8 mouse cellular contexts compared by ENCODE assay signal in genomic region chr2:170220871-170221369, GRCm38 (mm10).
DNase-seq lines count a peak whose midpoint lies in the region; ATAC-seq and TF ChIP-seq lines count a peak whose summit lies in the region.

No protein-coding gene starts in this region.

- intact Hi-C loops in left cerebral cortex, adult 2 months (cut with DNase I), result loop anchor here (2.0 kb wide), 1 partner anchor 66 kb away; no protein-coding TSS in a partner anchor
- intact Hi-C loops in left cerebral cortex, postnatal 4 days (cut with DNase I), result no loop called here

- peak overlapping the region; percentile 26 for H3K4me3 ChIP-seq in left cerebral cortex, adult 2 months
- H3K4me3 ChIP-seq in cortical plate, adult 2 months (ENCODE audit: insufficient read depth, low read length), result peak overlapping the region; percentile 17
- H3K4me3 ChIP-seq in intestine, embryonic 14.5 days (ENCODE audit: low read depth, low read length), result peak overlapping the region; percentile 29
- peak overlapping the region; percentile 58 for H3K4me3 ChIP-seq in liver, embryonic 12.5 days
- H3K4me3 ChIP-seq in midbrain, postnatal 0 days (ENCODE audit: low read depth, low read length), result peak overlapping the region; percentile 25
- H3K4me3 ChIP-seq in thymus, adult 2 months (ENCODE audit: control insufficient read depth, insufficient read depth, low read length), result peak overlapping the region; percentile 57

- no peaks in the 10 kb centered on the region for H3K9me3 ChIP-seq in intestine, embryonic 14.5 days (ENCODE audit: control insufficient read depth, low read length)
- no peaks in the 10 kb centered on the region for H3K9me3 ChIP-seq in liver, embryonic 12.5 days (replicated peaks)
- no peaks in the 10 kb centered on the region for H3K9me3 ChIP-seq in midbrain, postnatal 0 days (ENCODE audit: low read length)

- H3K4me2 ChIP-seq in intestine, embryonic 14.5 days (ENCODE audit: low read length), result peak overlapping the region; percentile 69
- peak overlapping the region; percentile 82 for H3K4me2 ChIP-seq in liver, embryonic 12.5 days
- H3K4me2 ChIP-seq in midbrain, postnatal 0 days (ENCODE audit: low read depth, low read length, poor library complexity, severe bottlenecking), result peak overlapping the region; percentile 52

- H3K27ac ChIP-seq in left cerebral cortex, adult 2 months, result peak overlapping the region; percentile 18; the same call in 1 of the 2 replicates
- no peak overlapping the region for H3K27ac ChIP-seq in cortical plate, adult 2 months (ENCODE audit: insufficient read depth, low read length)
- H3K27ac ChIP-seq in intestine, embryonic 14.5 days (ENCODE audit: low read depth), result peak overlapping the region; percentile 54; the same call in 1 of the 2 replicates
- H3K27ac ChIP-seq in liver, embryonic 12.5 days, result peak overlapping the region; percentile 64
- H3K27ac ChIP-seq in midbrain, postnatal 0 days (ENCODE audit: low read depth, low read length), result peak overlapping the region; percentile 39
- H3K27ac ChIP-seq in thymus, adult 2 months (ENCODE audit: control insufficient read depth, insufficient read depth, low read length), result peak overlapping the region; percentile 74

- WGBS in intestine, embryonic 14.5 days, result 2% methylated on average over 20 of the region's 20 CpGs
- under 1% methylated on average over 20 of the region's 20 CpGs for WGBS in liver, embryonic 12.5 days (ENCODE audit: insufficient replicate concordance)
- WGBS in midbrain, postnatal 0 days, result under 1% methylated on average over 20 of the region's 20 CpGs
- 1% methylated on average over 20 of the region's 20 CpGs for WGBS in thymus, adult 2 months

- H3K9ac ChIP-seq in intestine, embryonic 14.5 days (ENCODE audit: low read length), result peak overlapping the region; percentile 39
- peak overlapping the region; percentile 68 for H3K9ac ChIP-seq in liver, embryonic 12.5 days
- H3K9ac ChIP-seq in midbrain, postnatal 0 days (replicated peaks; ENCODE audit: low read length, poor library complexity, severe bottlenecking), result 0 out of 2 replicates have a peak overlapping the region, but pooled peaks have one; percentile 14

- no peak for TF ChIP-seq CTCF in left cerebral cortex, adult 2 months (IDR thresholded peaks at IDR 0.05)
- TF ChIP-seq CTCF in cortical plate, adult 2 months (IDR thresholded peaks at IDR 0.05; ENCODE audit: extremely low read depth, insufficient read depth, low read length), result no peak
- TF ChIP-seq CTCF in midbrain, postnatal 0 days (IDR thresholded peaks at IDR 0.05), result no peak
- no peak for TF ChIP-seq CTCF in thymus, adult 2 months (IDR thresholded peaks at IDR 0.05; ENCODE audit: borderline replicate concordance, control insufficient read depth, extremely low read depth, insufficient read depth, low read length, poor library complexity)

- TF ChIP-seq POLR2A in cortical plate, adult 2 months (IDR thresholded peaks at IDR 0.05; ENCODE audit: extremely low read depth, insufficient read depth, low read length), result no peak
- peak; percentile 58; the same call in 1 of the 2 replicates for TF ChIP-seq POLR2A in thymus, adult 2 months (IDR thresholded peaks at IDR 0.05; ENCODE audit: control insufficient read depth, extremely low read depth, insufficient read depth, low read length, poor library complexity)

- H3K4me1 ChIP-seq in cortical plate, adult 2 months (ENCODE audit: control insufficient read depth, insufficient read depth, low read length), result peaks cover 12% of the 10 kb centered on the region
- peaks cover 45% of the 10 kb centered on the region for H3K4me1 ChIP-seq in intestine, embryonic 14.5 days (replicated peaks; ENCODE audit: control insufficient read depth, insufficient read depth, low read length)
- peaks cover 68% of the 10 kb centered on the region for H3K4me1 ChIP-seq in liver, embryonic 12.5 days
- H3K4me1 ChIP-seq in midbrain, postnatal 0 days (ENCODE audit: insufficient read depth, low read length), result peaks cover 6% of the 10 kb centered on the region; the same call in 1 of the 2 replicates
- H3K4me1 ChIP-seq in thymus, adult 2 months (replicated peaks; ENCODE audit: control insufficient read depth, insufficient read depth, low read length), result peaks cover 35% of the 10 kb centered on the region

- DNase-seq in left cerebral cortex, adult 2 months (ENCODE audit: extremely low spot score in 1 of 2, low spot score in 2 of 2), result peak in 1 of 2 experiments; percentile 32
- DNase-seq in left cerebral cortex, postnatal 4 days, result no peak
- DNase-seq in intestine, embryonic 14.5 days (ENCODE audit: low spot score), result peak; percentile 69
- DNase-seq in midbrain, postnatal 0 days (ENCODE audit: low spot score), result peak; percentile 66
- peak; percentile 60 for DNase-seq in thymus, adult 2 months

- ATAC-seq in granulocyte monocyte progenitor cell, adult 5-6 weeks (replicated peaks; ENCODE audit: poor library complexity, severe bottlenecking), result peak; percentile 61
- peak; percentile 40; the same call in 1 of the 2 replicates for ATAC-seq in intestine, embryonic 14.5 days (replicated peaks; ENCODE audit: low FRiP score, low TSS enrichment, low read depth)
- peak; percentile 27 for ATAC-seq in liver, embryonic 12.5 days
- no peak for ATAC-seq in midbrain, postnatal 0 days (ENCODE audit: low FRiP score)

- no peaks in the 10 kb centered on the region for H3K36me3 ChIP-seq in intestine, embryonic 14.5 days (ENCODE audit: control insufficient read depth, insufficient read depth, low read length)
- no peaks in the 10 kb centered on the region for H3K36me3 ChIP-seq in liver, embryonic 12.5 days
- no peaks in the 10 kb centered on the region for H3K36me3 ChIP-seq in midbrain, postnatal 0 days (ENCODE audit: insufficient read depth, low read length)
- no peaks in the 10 kb centered on the region for H3K36me3 ChIP-seq in thymus, adult 2 months (ENCODE audit: control insufficient read depth, insufficient read depth, low read length)

- H3K27me3 ChIP-seq in intestine, embryonic 14.5 days (replicated peaks; ENCODE audit: control insufficient read depth, insufficient read depth, low read length), result no peaks in the 10 kb centered on the region
- 0 out of 2 replicates have a peak, but pooled peaks cover 3% of the 10 kb centered on the region for H3K27me3 ChIP-seq in liver, embryonic 12.5 days (replicated peaks)
- no peaks in the 10 kb centered on the region for H3K27me3 ChIP-seq in midbrain, postnatal 0 days (ENCODE audit: insufficient read depth, low read length)
- H3K27me3 ChIP-seq in thymus, adult 2 months (ENCODE audit: control insufficient read depth, insufficient read depth, low read length), result no peaks in the 10 kb centered on the region

Comparison
In these comparisons a context has a peak if more than half of its experiments do, and no peak if none do; other contexts are left out.
1. H3K9ac ChIP-seq: peak in every context shown above with its lines; median percentile 68 in liver, embryonic 12.5 days; 39 in intestine, embryonic 14.5 days; 14 in midbrain, postnatal 0 days.